Comparison of ENCODE assay signal across 13 mouse cellular contexts in the genomic region with DNA sequence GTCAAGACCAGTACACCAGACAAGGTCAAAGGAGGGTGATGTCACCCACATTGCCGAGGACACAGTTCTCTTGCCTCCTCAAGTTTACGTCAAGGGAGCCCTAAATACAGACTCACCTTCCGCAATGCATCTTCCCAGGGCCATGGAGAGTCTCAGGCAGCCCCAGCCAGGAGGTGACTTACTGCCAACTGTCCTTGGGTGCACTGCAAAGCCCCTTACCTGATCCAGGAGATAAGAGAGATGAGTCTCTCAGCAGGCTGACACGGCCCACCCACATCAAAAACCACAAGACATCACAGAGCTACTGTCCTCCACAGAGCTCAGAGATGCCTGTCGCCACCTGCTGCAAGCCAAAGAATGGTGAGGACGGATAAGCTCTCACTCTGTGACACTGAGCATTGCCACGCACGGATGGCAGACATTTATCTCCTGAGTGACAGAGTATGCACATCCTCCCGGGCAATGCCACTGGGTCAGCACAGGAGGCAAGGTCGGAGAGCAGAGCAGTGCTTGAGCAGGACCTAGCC. TPM values are rescaled to one million over a fixed set of nuclear protein-coding genes. Genes with fewer than 3 reads are reported as not detected.
A peak's percentile ranks its signal among the peaks of the same experiment; 100 is the strongest.
DNase-seq lines count a peak whose midpoint lies in the region; ATAC-seq and TF ChIP-seq lines count a peak whose summit lies in the region.
"Had no signal": no experiment of that assay in that cellular context is flagged by ENCODE, and none has a peak within 500 bp of the region (broad histone marks: within the 10 kb centered on the region; RNA-seq: fewer than 3 reads in every experiment).

A gene (minus strand): TSS at position 205 of the 527 bp plus-strand sequence.

- no peak within 1 kb of the TSS for H3K9ac ChIP-seq in midbrain, postnatal 0 days (replicated peaks; ENCODE audit: low read length, poor library complexity, severe bottlenecking)
- no peak within 1 kb of the TSS for H3K9ac ChIP-seq in midbrain, embryonic 14.5 days (replicated peaks; ENCODE audit: low read length)
- H3K9ac ChIP-seq: forebrain, postnatal 0 days; intestine, embryonic 15.5 days; limb, embryonic 12.5 days had no signal

- no peak within 1 kb of the TSS for H3K4me3 ChIP-seq in midbrain, postnatal 0 days (ENCODE audit: low read depth, low read length)
- H3K4me3 ChIP-seq in midbrain, embryonic 14.5 days (replicated peaks; ENCODE audit: low read depth, low read length), result no peak within 1 kb of the TSS
- H3K4me3 ChIP-seq: intestine, embryonic 15.5 days; layer of hippocampus, adult 2 months; limb, embryonic 12.5 days had no signal

- H3K27ac ChIP-seq in midbrain, postnatal 0 days (ENCODE audit: low read depth, low read length), result no peak within 1 kb of the TSS
- H3K27ac ChIP-seq in midbrain, embryonic 14.5 days (replicated peaks; ENCODE audit: low read depth, low read length), result no peak within 1 kb of the TSS
- H3K27ac ChIP-seq: intestine, embryonic 15.5 days; layer of hippocampus, adult 2 months; limb, embryonic 12.5 days had no signal

- peak; percentile 72 to 85 for DNase-seq in adrenal gland, adult (ENCODE audit: inconsistent age in 2 of 2, low spot score in 1 of 2)
- no peak for DNase-seq in adrenal gland, adult 18-20 months (ENCODE audit: low spot score in 2 of 2)
- no peak for DNase-seq in midbrain, postnatal 0 days (ENCODE audit: low spot score)
- no peak for DNase-seq in midbrain, embryonic 14.5 days
- DNase-seq in thymus, adult 18-20 months, result peak; percentile 59 to 76
- no peak for DNase-seq in kidney, postnatal 36 days
- DNase-seq in frontal cortex, adult 2 months (ENCODE audit: extremely low spot score in 1 of 2, low spot score in 1 of 2), result no peak
- DNase-seq: forebrain, postnatal 0 days had no signal

- WGBS in midbrain, postnatal 0 days, result 74% methylated on average over 10 of the region's 10 CpGs
- WGBS in midbrain, embryonic 14.5 days, result 73% methylated on average over 10 of the region's 10 CpGs

- no peak for ATAC-seq in midbrain, postnatal 0 days (ENCODE audit: low FRiP score)
- no peak for ATAC-seq in midbrain, embryonic 14.5 days (ENCODE audit: low FRiP score, low TSS enrichment)
- ATAC-seq in activated CD4-positive, CD25-positive, alpha-beta regulatory T cell, adult 4 months, result peak; percentile 34
- ATAC-seq: forebrain, postnatal 0 days; intestine, embryonic 15.5 days had no signal

- no peak within 1 kb of the TSS for H3K4me2 ChIP-seq in midbrain, postnatal 0 days (ENCODE audit: low read depth, low read length, poor library complexity, severe bottlenecking)
- H3K4me2 ChIP-seq in midbrain, embryonic 14.5 days (ENCODE audit: low read length), result no peak within 1 kb of the TSS
- H3K4me2 ChIP-seq: intestine, embryonic 15.5 days; limb, embryonic 12.5 days had no signal

- H3K36me3 ChIP-seq in midbrain, postnatal 0 days (ENCODE audit: insufficient read depth, low read length), result no peaks in the 10 kb centered on the region
- no peaks in the 10 kb centered on the region for H3K36me3 ChIP-seq in midbrain, embryonic 14.5 days (ENCODE audit: control insufficient read depth, insufficient read depth, low read length)
- H3K36me3 ChIP-seq: intestine, embryonic 15.5 days; limb, embryonic 12.5 days had no signal

- no peaks in the 10 kb centered on the region for H3K27me3 ChIP-seq in midbrain, postnatal 0 days (ENCODE audit: insufficient read depth, low read length)
- no peaks in the 10 kb centered on the region for H3K27me3 ChIP-seq in midbrain, embryonic 14.5 days (ENCODE audit: control insufficient read depth, insufficient read depth, low read length)
- H3K27me3 ChIP-seq: intestine, embryonic 15.5 days had no signal

- H3K4me1 ChIP-seq in midbrain, postnatal 0 days (ENCODE audit: insufficient read depth, low read length), result no peaks in the 10 kb centered on the region; the same call in 1 of the 2 replicates
- no peaks in the 10 kb centered on the region for H3K4me1 ChIP-seq in midbrain, embryonic 14.5 days (ENCODE audit: control insufficient read depth, insufficient read depth, low read length)

- H3K9me3 ChIP-seq in midbrain, postnatal 0 days (ENCODE audit: low read length), result no peaks in the 10 kb centered on the region
- H3K9me3 ChIP-seq in midbrain, embryonic 14.5 days (ENCODE audit: control insufficient read depth, low read length), result no peaks in the 10 kb centered on the region
- H3K9me3 ChIP-seq: intestine, embryonic 15.5 days; limb, embryonic 12.5 days had no signal

- TF ChIP-seq CTCF in midbrain, postnatal 0 days (IDR thresholded peaks at IDR 0.05), result 0 out of 2 replicates have a peak, but pooled peaks have one; percentile 8

RNA-seq across cellular contexts. Expression of the gene that starts here (rescaled TPM):
- total RNA-seq in adrenal gland, adult 18-20 months (2021), result under 1 TPM; 0.10 to 0.32 TPM
- total RNA-seq in midbrain, postnatal 0 days (2014; rRNA removed), result 0.33 TPM in 1 of 2 replicates, not detected in the other
- 0.04 TPM in 1 of 2 replicates, not detected in the other for polyA plus RNA-seq in midbrain, postnatal 0 days (2015; fragmentation: Nextera tagmentation; extraction: Ambion mirVana)
- not detected in 2 replicates for polyA plus RNA-seq in midbrain, embryonic 14.5 days (2014; fragmentation: Nextera tagmentation; extraction: Ambion mirVana)
- 1 to 10 TPM; 4.5 to 7.1 TPM for polyA plus RNA-seq in activated CD4-positive, CD25-positive, alpha-beta regulatory T cell, adult 4 months (2017; shearing (Covaris generic))
- not detected in 2 replicates for polyA plus RNA-seq in frontal cortex, adult 2 months (2012; rRNA removed)
- total RNA-seq: forebrain, postnatal 0 days; layer of hippocampus, adult 2 months had no signal
- polyA plus RNA-seq: embryonic facial prominence, embryonic 11.5 days; forebrain, postnatal 0 days had no signal

Comparison
In these comparisons a context has a peak if more than half of its experiments do, and no peak if none do; other contexts are left out.
1. DNase-seq: peak in adrenal gland, adult (2 of 2) and thymus, adult 18-20 months (2 of 2); none in adrenal gland, adult 18-20 months (0 of 2), midbrain, postnatal 0 days (single experiment), midbrain, embryonic 14.5 days (single experiment), kidney, postnatal 36 days (0 of 2) and frontal cortex, adult 2 months (0 of 2).